Mouse (Mus musculus) lung, postnatal 14 days (tissue): ENCODE measurements around the gene Tas2r121.
"Not testable (repeated sequence)": the region's sequence is repeated elsewhere in the genome, so short reads cannot be mapped to it uniquely, and the experiment has no call there.

ENCODE experiments used
- DNase-seq: peaks from one replicate; pipeline ENCODE4 v3.0.0; 2021

Gene Tas2r121

DNA sequence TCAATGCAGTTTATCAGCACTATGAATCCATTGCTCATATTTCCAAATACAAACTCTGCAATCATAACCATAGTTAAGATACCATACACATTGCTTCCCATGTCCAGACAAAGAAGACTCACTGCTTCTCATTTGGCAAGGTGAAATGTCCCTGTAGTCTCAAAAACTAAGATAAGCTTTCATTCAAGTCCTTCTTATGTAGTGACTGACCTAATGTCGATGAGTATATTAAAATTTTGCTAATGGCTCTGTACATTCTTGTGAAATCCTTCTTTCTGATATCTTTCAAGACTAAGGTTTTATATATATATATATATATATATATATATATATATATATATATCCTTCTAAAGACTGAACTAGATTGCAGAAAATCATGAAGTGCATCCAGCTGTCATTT is at the start of gene Tas2r121:
TSS of gene Tas2r121 (minus strand) at position 101 of the 400 bp plus-strand sequence.
- no peak for DNase-seq

GRCm38 (mm10) chr6:132750206-132750605 is 49.4 kb upstream of the Tas2r121 start:
- no peak for DNase-seq

- no peak for DNase-seq
These were observed 37.1 kb upstream of the Tas2r121 start, which contains the start of gene Tas2r115 for GRCm38 (mm10) chr6:132737935-132738334. Gene Tas2r115, minus strand, starts transcription at chr6:132738035.

- no peak for DNase-seq
These were observed 11.0 kb upstream of the Tas2r121 start, which contains the start of gene Tas2r122 for GRCm38 (mm10) chr6:132711828-132712227. Gene Tas2r122, minus strand, starts transcription at chr6:132711928.

DNA sequence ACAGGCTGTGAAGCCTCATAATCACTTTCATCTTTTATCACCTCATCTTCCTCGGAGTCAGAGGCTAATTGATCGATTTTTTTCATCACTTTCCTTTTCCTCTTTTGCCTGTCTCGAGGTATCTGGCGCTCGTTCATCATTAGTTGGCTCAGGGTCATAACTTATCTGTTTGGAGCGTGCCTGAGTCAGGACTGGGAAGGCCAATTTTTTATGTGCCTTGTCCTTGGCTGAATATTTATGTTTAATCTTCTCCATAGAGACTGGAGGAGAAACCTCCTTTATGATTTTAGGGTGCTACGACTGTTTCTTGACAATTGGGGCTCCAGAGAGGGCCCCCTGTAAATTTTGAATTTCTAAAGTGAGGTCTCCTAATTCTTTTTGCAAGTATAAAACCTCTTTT is 9.2 kb downstream of the Tas2r121 start:
- not testable (repeated sequence) for DNase-seq

- DNase-seq, result no peak
These were observed 44.2 kb downstream of the Tas2r121 start, which contains the start of gene Tas2r120 for GRCm38 (mm10) chr6:132656653-132657052. Gene Tas2r120, plus strand, starts transcription at chr6:132656953.

DNA sequence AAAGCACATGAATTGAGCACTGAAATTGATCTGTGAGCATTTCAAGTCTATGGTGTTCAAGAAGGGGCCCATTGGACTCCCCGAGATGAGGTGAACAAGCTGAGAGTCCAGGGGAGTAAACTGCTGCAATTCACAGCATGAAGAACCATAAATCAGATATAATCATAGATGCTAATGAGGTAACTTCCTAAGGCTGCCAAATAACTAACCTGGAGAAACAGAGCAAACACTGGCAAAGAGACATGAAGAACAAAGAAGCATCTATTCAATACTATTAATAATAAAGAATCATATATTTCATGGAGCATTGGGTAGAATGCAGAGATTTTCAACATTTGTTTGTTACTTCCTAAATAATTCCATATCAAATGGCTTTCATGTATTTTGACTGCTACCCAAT is 49.4 kb downstream of the Tas2r121 start, which contains the start of gene A630073D07Rik:
TSS of gene A630073D07Rik (minus strand) at position 101 of the 400 bp plus-strand sequence.
- no peak for DNase-seq
